Mouse (Mus musculus): ENCODE results near the gene Atl3. TPM values are rescaled to one million over a fixed set of nuclear protein-coding genes. Genes with fewer than 3 reads are reported as not detected.
A peak's percentile ranks its signal among the peaks of the same experiment; 100 is the strongest.

Atl3 gene
- polyA plus RNA-seq, 1 experiment from 2014 or later, result 7.6 TPM

GRCm38 (mm10) chr19:7502432-7502831, 8.6 kb downstream of the Atl3 start:
- Histone ChIP-seq H3K36me3 (no peaks in the 10 kb centered on the region), H3K4me3 (no peak overlapping the region), H3K4me2 (replicated peaks) (no peak overlapping the region), H3K9me3 (no peaks in the 10 kb centered on the region), H3K27me3 (no peaks in the 10 kb centered on the region), H3K27ac (replicated peaks) (no peak overlapping the region), H3K4me1 (no peaks in the 10 kb centered on the region), H3K9ac (replicated peaks) (no peak overlapping the region)
- WGBS, result 86% methylated on average over 2 of the region's 2 CpGs
- no peak for ATAC-seq (ENCODE audit: low FRiP score, low read depth)

- WGBS, result 94% methylated on average over 1 of the region's 1 CpGs
- Histone ChIP-seq H3K9ac (replicated peaks) (no peak overlapping the region), H3K4me2 (replicated peaks) (no peak overlapping the region), H3K27me3 (no peaks in the 10 kb centered on the region), H3K4me3 (no peak overlapping the region), H3K4me1 (no peaks in the 10 kb centered on the region), H3K9me3 (no peaks in the 10 kb centered on the region), H3K27ac (replicated peaks) (no peak overlapping the region), H3K36me3 (peaks cover 12% of the 10 kb centered on the region; the same call in 1 of the 2 replicates)
- no peak for ATAC-seq (ENCODE audit: low FRiP score, low read depth)
These were observed 12.5 kb downstream of the Atl3 start for GRCm38 (mm10) chr19:7506321-7506720.

GRCm38 (mm10) chr19:7508026-7508425, 14.2 kb downstream of the Atl3 start:
- 72% methylated on average over 4 of the region's 4 CpGs for WGBS
- Histone ChIP-seq H3K4me1 (no peaks in the 10 kb centered on the region), H3K9me3 (no peaks in the 10 kb centered on the region), H3K27me3 (no peaks in the 10 kb centered on the region), H3K4me3 (no peak overlapping the region), H3K27ac (replicated peaks) (no peak overlapping the region), H3K4me2 (replicated peaks) (no peak overlapping the region), H3K9ac (replicated peaks) (no peak overlapping the region), H3K36me3 (peaks cover 12% of the 10 kb centered on the region; the same call in 1 of the 2 replicates)
- ATAC-seq (ENCODE audit: low FRiP score, low read depth), result no peak

- peaks cover 18% of the 10 kb centered on the region for H3K36me3 ChIP-seq
- ATAC-seq (ENCODE audit: low FRiP score, low read depth), result no peak
- H3K4me1 ChIP-seq, result no peaks in the 10 kb centered on the region
- no peak overlapping the region for H3K4me3 ChIP-seq
- no peak overlapping the region for H3K9ac ChIP-seq (replicated peaks)
- WGBS, result 90% methylated on average over 1 of the region's 1 CpGs
- H3K27ac ChIP-seq (replicated peaks), result no peak overlapping the region
- no peaks in the 10 kb centered on the region for H3K27me3 ChIP-seq
- no peaks in the 10 kb centered on the region for H3K9me3 ChIP-seq
- no peak overlapping the region for H3K4me2 ChIP-seq (replicated peaks)
These were observed 22.6 kb downstream of the Atl3 start for GRCm38 (mm10) chr19:7516437-7516836.

GRCm38 (mm10) chr19:7521619-7522018, 27.8 kb downstream of the Atl3 start:
- peaks cover 36% of the 10 kb centered on the region for H3K36me3 ChIP-seq
- H3K9me3 ChIP-seq, result 0 out of 2 replicates have a peak, but pooled peaks cover 4% of the 10 kb centered on the region
- WGBS, result 90% methylated on average over 3 of the region's 3 CpGs
- no peak overlapping the region for H3K4me2 ChIP-seq (replicated peaks)
- no peak overlapping the region for H3K27ac ChIP-seq (replicated peaks)
- H3K9ac ChIP-seq (replicated peaks), result no peak overlapping the region
- no peaks in the 10 kb centered on the region for H3K27me3 ChIP-seq
- H3K4me1 ChIP-seq, result no peaks in the 10 kb centered on the region
- H3K4me3 ChIP-seq, result no peak overlapping the region
- no peak for ATAC-seq (ENCODE audit: low FRiP score, low read depth)

- no peaks in the 10 kb centered on the region for H3K27me3 ChIP-seq
- peaks cover 24% of the 10 kb centered on the region for H3K36me3 ChIP-seq
- H3K9me3 ChIP-seq, result 0 out of 2 replicates have a peak, but pooled peaks cover 4% of the 10 kb centered on the region
- H3K4me2 ChIP-seq (replicated peaks), result no peak overlapping the region
- H3K27ac ChIP-seq (replicated peaks), result no peak overlapping the region
- no peak for ATAC-seq (ENCODE audit: low FRiP score, low read depth)
- H3K9ac ChIP-seq (replicated peaks), result no peak overlapping the region
- no peaks in the 10 kb centered on the region for H3K4me1 ChIP-seq
- no peak overlapping the region for H3K4me3 ChIP-seq
- WGBS, result 97% methylated on average over 2 of the region's 2 CpGs
These were observed 29.0 kb downstream of the Atl3 start for GRCm38 (mm10) chr19:7522856-7523255.

GRCm38 (mm10) chr19:7523292-7523691, 29.5 kb downstream of the Atl3 start:
- H3K27ac ChIP-seq (replicated peaks), result no peak overlapping the region
- no peaks in the 10 kb centered on the region for H3K27me3 ChIP-seq
- WGBS, result 94% methylated on average over 1 of the region's 1 CpGs
- peaks cover 23% of the 10 kb centered on the region for H3K36me3 ChIP-seq
- H3K4me2 ChIP-seq (replicated peaks), result no peak overlapping the region
- no peak for ATAC-seq (ENCODE audit: low FRiP score, low read depth)
- H3K9me3 ChIP-seq, result 0 out of 2 replicates have a peak, but pooled peaks cover 4% of the 10 kb centered on the region
- H3K4me3 ChIP-seq, result no peak overlapping the region
- no peak overlapping the region for H3K9ac ChIP-seq (replicated peaks)
- no peaks in the 10 kb centered on the region for H3K4me1 ChIP-seq

GRCm38 (mm10) chr19:7523781-7524180, 29.9 kb downstream of the Atl3 start:
- no peak for ATAC-seq (ENCODE audit: low FRiP score, low read depth)
- no peak overlapping the region for H3K9ac ChIP-seq (replicated peaks)
- peaks cover 23% of the 10 kb centered on the region for H3K36me3 ChIP-seq
- no peaks in the 10 kb centered on the region for H3K27me3 ChIP-seq
- H3K4me2 ChIP-seq (replicated peaks), result no peak overlapping the region
- H3K9me3 ChIP-seq, result 0 out of 2 replicates have a peak, but pooled peaks cover 4% of the 10 kb centered on the region
- no peaks in the 10 kb centered on the region for H3K4me1 ChIP-seq
- no peak overlapping the region for H3K27ac ChIP-seq (replicated peaks)
- no peak overlapping the region for H3K4me3 ChIP-seq

- H3K9me3 ChIP-seq, result 0 out of 2 replicates have a peak, but pooled peaks cover 4% of the 10 kb centered on the region
- H3K4me2 ChIP-seq (replicated peaks), result no peak overlapping the region
- H3K4me1 ChIP-seq, result no peaks in the 10 kb centered on the region
- H3K36me3 ChIP-seq, result peaks cover 21% of the 10 kb centered on the region
- WGBS, result 82% methylated on average over 3 of the region's 3 CpGs
- H3K27ac ChIP-seq (replicated peaks), result no peak overlapping the region
- ATAC-seq (ENCODE audit: low FRiP score, low read depth), result no peak
- H3K27me3 ChIP-seq, result no peaks in the 10 kb centered on the region
- H3K4me3 ChIP-seq, result no peak overlapping the region
- no peak overlapping the region for H3K9ac ChIP-seq (replicated peaks)
These were observed 31.0 kb downstream of the Atl3 start for GRCm38 (mm10) chr19:7524879-7525278.

- Histone ChIP-seq H3K27ac (replicated peaks) (no peak overlapping the region), H3K4me2 (replicated peaks) (no peak overlapping the region), H3K4me3 (no peak overlapping the region), H3K36me3 (peaks cover 22% of the 10 kb centered on the region), H3K27me3 (no peaks in the 10 kb centered on the region), H3K4me1 (no peaks in the 10 kb centered on the region; the same call in 1 of the 2 replicates), H3K9ac (replicated peaks) (no peak overlapping the region), H3K9me3 (no peaks in the 10 kb centered on the region)
- ATAC-seq (ENCODE audit: low FRiP score, low read depth), result peak; percentile 58
- 58% methylated on average over 7 of the region's 7 CpGs for WGBS
These were observed 35.0 kb downstream of the Atl3 start for GRCm38 (mm10) chr19:7528639-7529428.

GRCm38 (mm10) chr19:7531906-7532305, 38.1 kb downstream of the Atl3 start:
- WGBS, result 93% methylated on average over 5 of the region's 5 CpGs
- Histone ChIP-seq H3K36me3 (peaks cover 28% of the 10 kb centered on the region), H3K4me2 (replicated peaks) (no peak overlapping the region), H3K27me3 (no peaks in the 10 kb centered on the region), H3K27ac (replicated peaks) (no peak overlapping the region), H3K4me3 (no peak overlapping the region), H3K4me1 (no peaks in the 10 kb centered on the region; the same call in 1 of the 2 replicates), H3K9me3 (no peaks in the 10 kb centered on the region), H3K9ac (replicated peaks) (no peak overlapping the region)
- ATAC-seq (ENCODE audit: low FRiP score, low read depth), result no peak

- no peak overlapping the region for H3K9ac ChIP-seq (replicated peaks)
- no peak overlapping the region for H3K4me2 ChIP-seq (replicated peaks)
- H3K9me3 ChIP-seq, result no peaks in the 10 kb centered on the region
- ATAC-seq (ENCODE audit: low FRiP score, low read depth), result no peak
- H3K36me3 ChIP-seq, result peaks cover 28% of the 10 kb centered on the region
- WGBS, result 87% methylated on average over 5 of the region's 5 CpGs
- H3K4me1 ChIP-seq, result no peaks in the 10 kb centered on the region; the same call in 1 of the 2 replicates
- no peak overlapping the region for H3K27ac ChIP-seq (replicated peaks)
- no peaks in the 10 kb centered on the region for H3K27me3 ChIP-seq
- H3K4me3 ChIP-seq, result no peak overlapping the region
These were observed 40.1 kb downstream of the Atl3 start for GRCm38 (mm10) chr19:7533891-7534290.

Data from midbrain, embryonic 12.5 days (tissue).